Mouse (Mus musculus) adrenal gland, postnatal 25 days (tissue): ENCODE data around the gene Glra1. TPM values are rescaled to one million over a fixed set of nuclear protein-coding genes. Genes with fewer than 3 reads are reported as not detected.

ENCODE experiments used
- DNase-seq: peaks from one replicate; pipeline ENCODE4 v3.0.0; 2021; ENCODE audit warnings: mixed read lengths
- total RNA-seq: library from RNA; stranded (reverse); gene quantifications from 2 replicates; pipeline ENCODE4 v1.2.3, GENCODE M21; 2021

Glra1 gene
- total RNA-seq, 1 experiment from 2014 or later = not detected

DNA sequence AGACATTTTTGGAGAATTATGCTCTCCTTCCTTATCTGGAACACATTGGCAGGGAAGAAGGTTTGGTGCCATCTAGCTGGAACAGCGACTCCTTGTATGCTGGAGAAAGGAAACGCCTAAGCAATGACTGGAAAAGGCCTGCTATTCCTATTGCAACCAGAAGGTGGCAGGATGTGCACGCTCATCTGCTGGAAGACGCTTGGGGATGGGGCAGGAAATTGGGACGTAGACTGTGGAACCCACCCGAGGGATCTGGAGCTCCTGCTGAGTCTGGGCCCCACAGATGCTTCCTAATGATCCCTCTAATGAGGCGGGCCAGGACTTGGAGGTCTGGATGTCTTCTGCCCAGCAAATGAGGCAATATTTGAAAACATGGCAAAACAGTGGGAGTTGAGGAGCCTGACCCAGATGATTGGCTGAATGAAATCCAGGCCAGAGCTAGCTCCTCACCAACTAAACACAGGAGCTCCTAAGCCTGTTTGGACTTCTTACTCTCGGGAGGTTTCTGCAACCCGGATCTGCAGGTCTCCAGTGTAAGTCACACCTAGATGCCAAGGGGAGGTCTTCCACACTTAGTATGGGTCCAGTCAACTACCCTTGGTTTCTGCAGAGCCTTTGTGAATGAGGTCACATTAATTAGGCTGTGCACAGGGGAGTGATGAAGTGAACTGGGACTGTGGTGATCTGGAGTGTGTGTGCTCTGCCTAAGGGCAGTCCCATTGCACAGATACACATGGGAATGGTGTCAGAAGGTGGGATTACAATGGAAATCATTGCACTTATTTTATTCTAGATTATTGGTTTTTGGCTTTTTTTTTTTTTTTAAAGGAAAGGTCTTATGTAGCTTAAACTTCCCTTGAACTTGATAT is 89.0 kb downstream of the Glra1 start:
- peak; percentile 53 for DNase-seq

DNA sequence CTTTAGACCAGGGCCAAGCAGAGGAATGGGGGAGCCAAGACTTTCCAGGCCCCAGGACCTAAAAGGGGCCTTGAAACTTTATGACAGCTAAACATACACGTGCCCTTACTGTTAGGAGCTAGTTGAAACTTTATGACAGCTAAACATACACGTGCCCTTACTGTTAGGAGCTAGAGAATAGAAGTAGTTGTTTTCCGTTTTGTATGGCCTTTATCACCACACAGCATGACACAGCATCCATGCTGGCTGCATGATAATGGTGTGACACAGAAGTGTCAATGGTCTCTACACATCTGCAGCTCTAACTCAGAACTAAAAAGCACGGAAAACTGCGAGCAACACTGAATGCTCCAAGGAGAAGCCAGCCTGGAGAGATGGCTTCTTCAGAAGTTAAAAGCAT is 90.3 kb downstream of the Glra1 start:
- no peak for DNase-seq

DNA sequence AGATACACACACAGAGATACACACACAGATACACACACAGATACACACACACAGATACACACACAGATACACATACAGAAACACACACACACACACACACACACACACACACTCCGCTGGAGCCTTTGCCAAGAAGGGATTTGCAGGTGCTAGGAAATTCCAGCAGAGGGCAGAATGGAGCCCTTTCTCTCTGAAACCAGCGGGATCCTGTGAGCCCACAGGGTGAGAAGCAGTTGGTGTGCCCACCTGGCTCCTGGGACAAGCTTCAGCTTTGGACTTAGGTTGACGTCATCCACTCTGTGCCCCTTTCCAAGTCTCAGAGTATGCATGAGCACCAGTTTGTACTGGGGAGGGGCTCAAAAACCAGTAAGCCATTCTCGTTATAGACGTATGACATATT is 96.6 kb downstream of the Glra1 start:
- DNase-seq = no peak

DNA sequence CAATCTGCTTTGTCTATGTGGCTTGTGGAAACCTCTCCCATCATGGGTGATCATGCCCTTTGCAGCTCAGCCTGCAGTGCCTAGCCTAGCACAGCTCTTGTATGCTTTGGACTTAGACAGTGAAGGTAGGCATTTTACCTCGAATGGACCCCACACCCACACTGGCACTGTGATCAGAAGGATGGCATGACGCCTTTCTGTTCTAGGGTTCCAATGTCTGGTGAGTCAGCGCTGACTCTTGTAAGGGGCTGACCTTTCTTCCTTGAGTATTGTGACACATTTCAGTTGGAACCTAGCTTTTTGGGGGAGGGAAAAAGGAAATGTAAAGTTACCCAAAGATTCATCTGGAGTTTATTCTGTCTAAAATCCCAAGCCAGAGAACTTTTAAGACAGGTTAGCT is 102.5 kb downstream of the Glra1 start:
- no peak for DNase-seq

DNA sequence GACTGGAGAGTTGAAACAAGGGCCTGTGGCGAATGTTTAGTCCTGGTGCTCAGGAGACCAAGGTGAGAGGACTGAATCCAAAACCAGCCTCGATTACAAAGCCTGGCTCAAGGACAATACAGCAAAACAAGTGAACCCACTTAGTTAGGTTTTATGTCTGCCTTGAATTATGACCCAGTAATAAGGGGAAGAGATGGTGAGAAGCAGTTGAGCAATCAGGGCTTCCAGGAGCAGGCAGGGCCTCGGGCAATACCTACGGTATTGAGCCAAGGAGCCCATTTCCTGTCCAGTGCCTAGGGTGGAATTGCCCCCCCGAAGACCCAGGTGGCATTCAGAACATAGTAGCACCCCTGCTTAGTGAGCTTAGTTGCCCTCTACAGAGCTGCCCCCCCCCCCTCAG is 105.1 kb downstream of the Glra1 start:
- no peak for DNase-seq

DNA sequence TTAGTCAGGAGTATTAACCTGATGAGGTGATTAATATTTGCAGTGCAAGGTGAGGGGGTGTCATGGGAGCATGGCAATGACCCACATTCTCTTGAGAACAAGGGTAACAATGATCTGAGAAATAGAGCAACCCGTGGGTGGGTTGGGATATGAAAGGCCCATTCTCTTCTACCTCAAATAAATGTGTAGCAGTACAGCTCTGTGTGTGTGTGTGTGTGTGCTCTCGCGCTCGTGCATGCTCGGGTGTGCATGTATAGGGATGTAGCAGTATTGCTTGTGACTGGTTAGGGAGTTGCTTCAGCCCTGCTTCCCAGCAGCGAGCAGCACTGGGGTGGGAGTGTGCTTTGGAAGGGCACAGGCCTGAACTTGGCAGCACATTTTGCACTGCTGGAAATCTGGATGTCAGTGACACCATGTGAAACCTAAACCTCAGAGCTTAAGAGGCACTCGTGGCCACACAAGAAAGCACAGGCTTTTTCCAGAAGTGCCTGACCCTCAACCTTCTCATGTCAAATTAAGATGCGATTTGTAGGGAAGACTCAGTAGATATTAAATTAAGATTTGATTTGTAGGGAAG is 106.0 kb downstream of the Glra1 start:
- no peak for DNase-seq

DNA sequence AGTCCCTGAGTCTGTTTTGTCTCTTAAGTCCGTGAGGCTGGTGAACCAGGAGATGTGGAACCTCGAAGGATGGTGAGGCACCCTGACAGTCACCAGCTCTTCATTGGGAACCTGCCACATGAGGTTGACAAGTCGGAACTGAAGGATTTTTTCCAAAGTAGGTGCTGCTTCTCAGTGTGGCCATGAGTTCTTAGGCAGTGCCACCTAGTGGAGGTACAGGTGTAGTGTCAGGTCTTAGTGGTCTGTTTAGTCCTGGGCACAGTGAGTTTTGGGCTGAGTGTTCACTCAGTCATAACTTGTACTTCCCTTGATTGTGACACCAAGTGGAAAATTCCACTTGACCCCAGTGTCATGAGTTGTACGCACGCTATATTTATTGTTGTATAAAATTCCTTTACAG is 110.1 kb downstream of the Glra1 start:
- DNase-seq = peak; percentile 36

DNA sequence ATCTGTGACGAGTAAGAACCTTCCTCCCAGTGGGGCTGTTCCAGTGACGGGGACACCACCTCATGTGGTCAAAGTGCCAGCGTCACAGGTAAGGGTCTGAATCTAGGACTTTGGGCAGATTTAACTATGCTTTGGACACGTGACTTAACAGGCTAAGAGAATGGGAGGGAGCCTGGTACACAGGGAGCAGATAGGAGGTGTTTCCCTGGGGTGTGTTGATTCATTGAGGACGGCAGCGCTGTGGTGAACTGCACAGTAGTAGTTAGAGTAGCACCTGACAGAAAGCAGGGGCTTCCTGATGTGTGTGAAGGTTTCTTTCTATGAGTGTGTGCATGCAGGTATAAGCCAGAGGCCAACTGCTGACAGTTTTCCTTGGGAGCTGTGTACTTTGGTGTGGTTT is 111.8 kb downstream of the Glra1 start:
- DNase-seq = no peak

DNA sequence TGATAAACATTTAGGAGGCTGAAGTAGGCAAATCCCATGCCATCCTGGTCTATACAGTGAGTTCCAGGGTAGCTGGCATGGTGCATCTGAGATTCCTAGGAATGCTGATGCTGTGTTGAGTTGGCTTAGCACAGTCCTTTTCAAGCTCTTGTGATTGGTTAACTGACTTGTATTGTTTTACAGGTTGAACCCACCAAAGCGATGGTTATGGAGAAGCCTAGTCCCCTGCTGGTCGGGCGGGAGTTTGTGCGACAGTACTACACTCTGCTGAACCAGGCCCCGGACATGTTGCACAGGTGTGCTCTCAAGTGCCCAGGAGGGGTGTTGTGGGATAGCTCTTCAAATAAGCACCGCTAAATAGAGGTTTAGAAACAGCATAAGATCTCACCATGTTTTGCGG is 122.6 kb downstream of the Glra1 start:
- no peak for DNase-seq

DNA sequence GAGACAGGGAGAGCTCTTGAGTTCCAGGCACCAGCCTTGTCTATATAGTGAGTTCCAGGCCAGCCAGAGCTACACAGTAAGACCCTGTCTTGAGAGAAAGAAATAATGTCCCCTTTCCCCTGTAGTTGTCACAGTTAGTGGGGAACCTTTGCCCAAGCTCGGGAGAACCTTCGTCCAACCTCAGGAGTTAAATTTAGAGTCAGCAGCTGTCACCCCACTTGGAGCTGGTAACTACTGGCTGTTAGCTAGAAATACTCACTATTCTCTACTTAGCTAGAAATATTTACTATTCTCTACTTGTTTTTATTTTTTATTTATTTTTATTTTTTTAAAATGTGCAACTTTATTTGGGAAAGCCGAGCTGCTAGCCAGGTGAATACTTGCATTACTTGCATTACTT is 134.8 kb downstream of the Glra1 start:
- DNase-seq = no peak

DNA sequence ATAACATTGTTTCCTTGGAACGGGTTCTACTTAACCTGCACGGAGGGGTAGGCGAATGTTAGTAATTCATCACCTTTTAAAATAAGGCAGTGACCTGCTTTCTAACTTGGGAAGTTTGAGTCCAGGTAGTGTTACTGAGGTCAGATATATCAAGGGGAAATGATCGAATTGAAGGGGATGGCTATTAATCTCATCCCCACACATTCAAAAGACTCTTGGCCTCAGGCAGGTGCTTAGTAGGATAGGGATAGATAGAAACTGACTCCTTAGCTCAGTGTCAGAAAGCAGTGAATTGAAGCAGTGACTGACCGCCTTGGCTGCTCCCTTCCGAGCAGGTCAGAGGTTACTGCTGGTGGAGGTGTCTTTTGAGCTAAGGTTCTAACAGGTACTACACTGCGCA is 136.5 kb downstream of the Glra1 start:
- no peak for DNase-seq

DNA sequence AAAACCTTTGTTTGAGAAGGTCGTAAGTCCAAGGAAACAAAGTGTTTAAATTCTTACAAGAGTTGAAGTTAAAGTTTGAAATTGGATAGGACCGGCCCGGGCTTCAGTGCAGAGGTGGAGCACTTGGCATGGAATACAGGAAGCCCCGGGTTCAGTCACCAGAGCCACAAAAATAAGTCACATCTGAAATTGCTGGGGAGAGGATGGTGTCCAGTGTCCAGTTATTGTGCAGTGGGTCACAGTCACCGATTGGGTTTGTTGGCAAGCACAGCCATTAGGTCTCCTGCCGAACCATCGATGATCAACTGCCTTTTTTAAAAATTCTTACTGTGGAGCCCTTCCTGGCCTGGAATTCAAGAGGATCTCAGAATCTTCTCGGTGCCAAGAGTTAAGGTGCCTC is 137.2 kb downstream of the Glra1 start:
- no peak for DNase-seq

DNA sequence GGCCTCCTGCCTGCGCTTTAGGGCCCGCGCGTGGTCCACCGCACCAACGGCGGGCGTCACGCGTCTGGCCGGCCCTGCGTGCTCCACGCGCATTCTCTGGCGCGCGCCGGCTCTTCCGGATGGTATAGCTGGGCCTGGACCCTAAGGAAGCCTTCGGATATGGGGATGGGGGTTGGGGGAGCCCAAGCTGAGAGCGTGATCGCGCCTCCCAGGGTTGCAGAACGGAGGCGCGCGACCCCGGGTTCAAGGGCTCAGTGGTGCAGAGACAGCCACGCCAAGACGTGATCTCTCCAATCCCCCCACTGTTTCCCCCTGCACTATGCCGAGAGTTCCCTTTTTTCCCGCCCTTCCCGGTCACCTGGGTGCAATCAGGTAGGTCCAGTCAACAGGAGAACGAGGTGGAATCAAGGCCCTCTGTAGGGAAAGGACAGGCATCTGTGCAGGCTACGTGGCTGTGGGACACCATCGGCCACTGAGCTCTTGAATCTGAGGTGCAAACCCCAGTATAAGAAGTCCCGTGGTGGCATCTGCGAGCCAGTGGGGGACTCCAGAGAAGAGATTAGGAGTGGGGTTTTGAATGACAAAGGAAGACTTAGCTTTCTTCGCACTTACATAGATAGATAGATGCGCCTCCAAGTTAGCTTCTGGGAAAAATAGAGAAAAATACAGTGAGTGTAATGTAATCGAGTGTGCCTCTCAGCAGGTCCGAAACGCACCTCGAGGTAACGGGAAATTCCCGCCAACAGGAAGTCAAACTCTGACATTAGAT is 137.9 kb downstream of the Glra1 start:
- DNase-seq = peak; percentile 26

DNA sequence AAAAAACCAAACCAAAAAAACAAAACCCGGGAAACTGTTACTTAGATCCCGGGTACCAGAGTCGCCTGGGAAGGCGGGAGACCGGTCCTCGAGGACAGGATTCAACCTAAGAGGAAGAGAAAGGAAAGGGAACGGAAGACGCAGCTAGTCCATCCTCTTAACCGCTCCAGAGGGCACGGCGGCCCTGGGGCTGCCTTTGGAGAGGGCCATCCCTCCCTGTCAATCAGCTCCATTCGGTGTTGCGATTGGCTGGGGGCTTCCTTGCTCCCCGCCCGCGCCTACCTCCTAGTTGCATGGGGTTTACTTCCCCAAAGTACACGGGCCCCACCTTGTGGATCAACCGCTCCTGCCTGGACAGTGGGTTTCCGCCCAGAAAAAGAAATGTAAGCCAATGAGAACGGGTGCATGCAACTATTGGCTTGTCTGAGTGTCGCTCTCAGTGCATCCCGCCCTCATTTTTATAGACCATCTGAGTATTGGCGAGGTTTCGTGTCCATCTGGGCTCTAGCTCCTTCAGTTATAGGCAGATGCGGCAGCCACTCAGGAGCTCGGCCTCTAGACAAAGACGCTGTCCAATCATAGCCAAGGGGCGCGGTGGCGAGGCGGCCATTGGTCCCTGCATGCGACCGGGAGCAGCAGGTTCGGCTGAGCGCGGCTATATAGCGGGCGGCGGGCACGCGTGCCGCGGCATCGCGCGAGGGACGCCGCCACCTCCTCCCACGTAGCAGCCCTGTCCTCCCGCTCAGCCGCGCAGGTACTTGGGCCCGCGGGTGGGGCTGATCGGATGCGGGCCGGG is 138.8 kb downstream of the Glra1 start, which contains the start of gene G3bp1:
G3bp1 (plus strand) TSS at position 638 of the 796 bp plus-strand sequence.
- DNase-seq = peak; percentile 99

DNA sequence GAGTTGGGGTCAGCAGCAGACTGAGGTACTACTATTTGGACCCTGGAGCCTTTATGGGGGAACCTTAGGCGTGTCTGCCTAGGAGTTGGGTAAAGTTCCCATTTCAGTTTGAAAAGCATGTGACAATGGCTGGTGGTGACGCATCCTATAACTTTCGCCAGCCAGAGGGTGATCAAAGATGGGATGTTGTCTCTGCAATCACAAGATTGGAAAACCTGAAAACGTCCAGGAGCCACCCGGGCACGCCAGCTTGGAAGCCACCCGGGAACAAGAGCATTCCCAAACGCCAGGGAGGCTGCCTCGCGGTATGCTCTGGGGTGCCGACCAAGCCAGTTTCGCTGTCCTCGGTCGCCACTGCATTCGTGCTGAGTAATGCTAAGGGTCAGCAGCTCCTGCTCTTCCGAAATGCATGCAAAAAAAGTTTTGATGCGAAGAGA is 139.4 kb downstream of the Glra1 start:
- peak; percentile 52 for DNase-seq

DNA sequence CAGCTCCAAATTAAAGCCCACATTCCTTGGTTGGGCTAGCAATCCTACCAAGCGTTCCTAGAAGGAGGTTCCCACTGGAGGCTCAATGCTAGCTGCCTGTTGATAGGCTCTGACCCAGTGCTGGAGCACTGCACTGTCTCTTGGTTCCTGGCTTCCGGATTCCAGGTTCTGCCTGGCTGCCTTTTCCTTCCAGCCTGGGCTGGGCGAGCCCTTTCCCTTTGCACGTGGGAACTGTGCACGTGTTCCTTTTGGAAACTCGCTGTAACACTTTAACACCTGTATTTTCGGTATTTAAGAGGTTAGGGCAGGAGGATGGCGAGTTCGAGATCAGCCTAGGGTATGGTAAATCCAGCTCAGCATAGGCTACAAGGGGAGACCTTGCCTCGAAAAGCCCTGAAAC is 140.0 kb downstream of the Glra1 start:
- DNase-seq = peak; percentile 28

DNA sequence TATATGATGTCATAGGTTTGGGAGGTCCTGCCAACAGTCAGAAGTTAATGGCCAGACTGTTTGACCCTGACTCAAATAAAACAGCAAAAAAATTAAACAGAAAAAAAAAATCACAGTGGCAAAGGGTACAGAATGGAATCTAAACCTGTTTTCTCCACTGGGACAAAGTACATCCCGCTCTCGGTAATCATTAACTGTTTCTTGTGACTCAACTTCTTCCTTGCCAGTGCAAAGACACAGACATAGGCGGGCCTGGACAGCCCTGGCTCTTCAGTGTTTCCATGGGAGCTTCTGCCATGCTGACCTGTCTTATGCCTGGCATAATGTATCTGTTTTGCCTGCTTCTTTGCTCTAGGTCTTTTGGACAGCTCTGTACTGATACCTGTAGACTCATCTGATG is 142.8 kb downstream of the Glra1 start:
- DNase-seq = no peak

DNA sequence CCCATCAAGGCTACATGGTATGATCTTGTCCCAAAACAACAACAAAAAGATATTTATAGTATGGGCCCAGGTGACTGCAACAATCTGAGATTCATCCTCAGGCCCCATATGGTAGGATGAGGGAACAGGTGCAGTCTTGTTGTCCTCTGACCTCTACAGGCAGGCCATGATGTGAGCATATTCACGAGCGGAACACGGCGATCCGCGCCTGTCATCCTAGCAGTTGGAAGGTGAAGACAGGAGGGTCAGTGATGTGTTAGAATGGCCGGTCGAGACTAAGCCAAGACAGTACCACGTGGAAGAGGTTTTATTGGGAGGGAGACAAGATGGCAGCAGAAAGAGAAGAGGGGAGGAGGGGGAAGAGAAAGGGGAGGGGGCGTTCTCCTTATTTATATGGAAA is 143.3 kb downstream of the Glra1 start:
- DNase-seq = no peak
